ENCODE assay signal across 11 mouse cellular contexts in genomic region chr5:128090578-128090977, GRCm38 (mm10).
"Had no signal": no experiment of that assay in that cellular context is flagged by ENCODE, and none has a peak within 500 bp of the region (broad histone marks: within the 10 kb centered on the region; RNA-seq: fewer than 3 reads in every experiment).

No protein-coding gene starts in this region.

- DNase-seq: kidney, adult 11 months; kidney, adult 9 months; kidney, postnatal 36 days; lung, adult 18-20 months; thymus, adult 18-20 months; thymus, postnatal 14 days had no signal

- H3K9ac ChIP-seq: limb, embryonic 13.5 days; liver, embryonic 14.5 days; midbrain, embryonic 13.5 days had no signal

- ATAC-seq: midbrain, embryonic 13.5 days had no signal

- H3K36me3 ChIP-seq: limb, embryonic 13.5 days; midbrain, embryonic 13.5 days had no signal

- H3K27me3 ChIP-seq: limb, embryonic 13.5 days; midbrain, embryonic 13.5 days had no signal

- H3K9me3 ChIP-seq: limb, embryonic 13.5 days; midbrain, embryonic 13.5 days had no signal

- H3K4me1 ChIP-seq: limb, embryonic 13.5 days; midbrain, embryonic 13.5 days had no signal

- H3K27ac ChIP-seq: kidney, postnatal 0 days; limb, embryonic 13.5 days; liver, embryonic 14.5 days; midbrain, embryonic 13.5 days; stomach, postnatal 0 days had no signal

- H3K4me3 ChIP-seq: limb, embryonic 13.5 days; midbrain, embryonic 13.5 days had no signal

- H3K4me2 ChIP-seq: limb, embryonic 13.5 days; midbrain, embryonic 13.5 days had no signal
